Mouse (Mus musculus) liver, embryonic 14 days (tissue): ENCODE data around the gene Gm12695. TPM values are rescaled to one million over a fixed set of nuclear protein-coding genes. Genes with fewer than 3 reads are reported as not detected.

Experiments
- polyA plus RNA-seq: library from polyadenylated mRNA; depleted of rRNA; stranded (reverse); fragments of >200 nt; gene quantifications from 2 replicates; pipeline ENCODE4 v1.2.3, GENCODE M21; 2012; rRNA removed

The Gm12695 gene
- polyA plus RNA-seq: not detected in 2 replicates

DNA sequence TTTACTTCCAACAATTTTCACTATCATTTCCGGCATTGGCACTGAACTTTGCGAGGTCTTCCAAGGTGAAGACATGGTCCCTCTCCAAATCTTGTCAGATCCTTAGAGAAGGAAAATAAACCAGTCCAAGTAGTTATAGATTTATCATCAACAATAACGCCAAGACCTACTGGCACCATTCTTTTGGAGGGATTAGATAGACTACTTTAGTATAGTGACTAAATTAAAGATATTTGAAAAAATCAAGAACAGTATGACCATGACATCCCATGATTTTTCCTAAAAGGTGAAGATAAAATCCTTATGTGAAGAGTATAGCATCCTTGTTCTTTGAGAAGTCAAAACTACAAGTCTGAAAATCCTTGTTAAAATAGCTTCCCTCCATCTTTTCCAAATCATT, at the start of gene Gm12695:
TSS of gene Gm12695 (minus strand) at position 101 of the 400 bp plus-strand sequence.

Other genes starting within 250 kb of the Gm12695 start
- gene Cyp2j6, start 231.5 kb downstream of the Gm12695 start, polyA plus RNA-seq: 0.63 and 0.67 TPM in 2 replicates
- gene Cyp2j9, start 193.6 kb downstream of the Gm12695 start, polyA plus RNA-seq: 0.08 and 0.10 TPM in 2 replicates
- gene Cyp2j5, start 121.0 kb downstream of the Gm12695 start, polyA plus RNA-seq: 0.05 and 0.06 TPM in 2 replicates